Mouse (Mus musculus) kidney, adult 2 months (tissue): Measurements from ENCODE around the gene Rcn3.

Experiments used
- CTCF ChIP-seq: fragments of 200-500 bp; conservative IDR thresholded peaks from 2 replicates; pipeline ENCODE4 v1.5.1; 2011; ENCODE audit warnings: low read depth, mild to moderate bottlenecking, control low read depth, low read length, moderate library complexity, mixed read lengths; ENCODE audit not compliant: insufficient read depth, insufficient read length
- POLR2A ChIP-seq: fragments of 200-500 bp; IDR thresholded peaks from one replicate; pipeline ENCODE4 v1.6.1; 2011; ENCODE audit warnings: low read depth, low read length, control low read depth

DNA sequence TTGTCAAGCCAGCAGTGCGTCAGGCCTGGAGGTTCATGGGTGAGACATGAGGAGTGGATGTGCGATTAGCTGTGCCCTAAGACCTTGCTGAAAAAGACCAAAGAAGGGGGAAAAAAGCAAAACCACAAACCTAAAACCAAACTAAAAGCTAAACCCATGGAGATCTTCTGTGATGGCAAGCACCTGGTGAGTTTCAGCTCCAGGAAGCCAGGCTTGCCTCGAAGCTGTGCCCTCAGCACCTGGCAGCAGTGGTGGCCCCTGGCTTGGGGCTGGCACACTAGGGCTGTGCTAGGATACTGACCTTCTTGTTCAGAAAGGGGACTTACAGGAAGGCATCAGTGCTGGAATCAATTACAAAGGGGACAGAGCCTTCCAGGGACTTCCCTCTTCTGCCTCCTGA is 49.3 kb upstream of the Rcn3 start:
- no peak for TF ChIP-seq CTCF
- TF ChIP-seq POLR2A, result no peak
